Mouse (Mus musculus) left cerebral cortex, adult 8-10 months (tissue): ENCODE measurements around the gene Ackr3. TPM values are rescaled to one million over a fixed set of nuclear protein-coding genes. Genes with fewer than 3 reads are reported as not detected.

Experiments used
- DNase-seq, 2 experiments: peaks; one replicate each; pipeline ENCODE4 v3.0.0; 2022; ENCODE audit warnings: low spot score in 2 of 2
- total RNA-seq, 4 experiments: library from RNA; stranded (reverse); gene quantifications; 2 replicates each; pipeline ENCODE4 v1.2.4; 2022

The Ackr3 gene
- total RNA-seq, 4 experiments from 2014 or later: 5.8 to 9.9 (median 7.0) TPM

GRCm38 (mm10) chr1:90258253-90258887 lies 54.6 kb downstream of the Ackr3 start:
- DNase-seq: no peak

GRCm38 (mm10) chr1:90260704-90261581 lies 57.2 kb downstream of the Ackr3 start:
- DNase-seq: no peak

GRCm38 (mm10) chr1:90262380-90262779 lies 58.6 kb downstream of the Ackr3 start:
- no peak for DNase-seq

Other genes starting within 250 kb of the Ackr3 start
- gene Asb18, start 189.3 kb upstream of the Ackr3 start, total RNA-seq: 1 to 10 TPM; 1.5 to 2.3 (median 2.0) TPM
- gene Iqca, start 50.6 kb upstream of the Ackr3 start, total RNA-seq: 1 to 10 TPM in 3 of 4 experiments, under 1 TPM in 1; 0.52 to 1.5 (median 1.2) TPM